Mouse (Mus musculus) layer of hippocampus, postnatal 14 days (tissue): ENCODE measurements around the gene 9430097D07Rik. TPM values are rescaled to one million over a fixed set of nuclear protein-coding genes. Genes with fewer than 3 reads are reported as not detected.

ENCODE experiments used
- DNase-seq, 2 experiments: peaks; one replicate each; pipeline ENCODE4 v3.0.0; 2021 to 2022; ENCODE audit warnings: low spot score in 2 of 2, mixed read lengths in 1 of 2
- total RNA-seq, 2 experiments: library from RNA; stranded (reverse); gene quantifications; 2 replicates each; pipeline ENCODE4 v1.2.3; 2021

The 9430097D07Rik gene
- total RNA-seq, 2 experiments from 2014 or later = 0.44 to 0.93 TPM

GRCm38 (mm10) chr2:32597699-32598098, 22.2 kb upstream of the 9430097D07Rik start:
- DNase-seq = no peak

- no peak for DNase-seq
These were observed 21.8 kb upstream of the 9430097D07Rik start for GRCm38 (mm10) chr2:32597248-32597647.

DNA sequence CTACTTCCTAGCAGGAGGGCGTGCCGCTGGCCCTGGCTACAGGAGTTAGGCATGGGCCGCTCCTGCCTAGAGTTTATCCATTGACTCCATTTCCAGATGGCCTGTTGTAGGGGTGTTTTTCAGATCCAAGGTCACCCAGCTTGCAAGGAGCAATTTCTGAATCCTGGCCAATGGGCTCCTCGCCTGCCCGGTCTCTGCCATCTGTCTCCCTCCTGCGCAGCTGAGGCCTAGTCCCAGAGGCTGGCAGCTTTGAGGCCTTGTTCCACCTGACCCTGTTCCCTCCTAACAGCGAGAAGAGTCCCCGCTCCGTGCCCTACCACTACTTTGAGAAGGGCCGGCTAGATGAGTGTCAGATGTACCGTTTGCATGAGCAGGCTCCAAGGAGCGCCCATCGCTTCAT, 21.2 kb upstream of the 9430097D07Rik start:
- no peak for DNase-seq

- DNase-seq = no peak
These were observed 15.8 kb upstream of the 9430097D07Rik start for GRCm38 (mm10) chr2:32591249-32591648.

DNA sequence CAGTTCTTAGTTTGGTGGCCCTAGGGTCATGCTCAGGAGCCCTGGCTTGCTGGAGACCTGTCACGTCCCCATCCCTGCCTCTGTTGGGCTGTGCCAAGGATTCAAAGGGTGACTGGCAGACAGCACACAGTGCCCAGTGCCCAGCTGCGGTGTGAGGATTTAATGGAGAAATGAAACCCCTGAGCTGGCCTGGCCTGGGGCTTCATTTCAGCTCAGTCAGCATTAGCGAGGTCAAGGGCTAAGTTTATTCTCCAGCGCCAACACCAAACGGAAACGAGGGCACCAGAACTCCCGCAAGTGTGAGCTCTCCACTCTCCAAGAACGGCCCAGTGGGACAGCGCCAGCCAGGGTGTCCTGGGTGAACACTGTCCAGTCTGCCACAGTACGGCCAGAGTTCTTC, 14.7 kb upstream of the 9430097D07Rik start:
- DNase-seq = no peak

- no peak for DNase-seq
These were observed 13.8 kb upstream of the 9430097D07Rik start for GRCm38 (mm10) chr2:32589213-32589795.

DNA sequence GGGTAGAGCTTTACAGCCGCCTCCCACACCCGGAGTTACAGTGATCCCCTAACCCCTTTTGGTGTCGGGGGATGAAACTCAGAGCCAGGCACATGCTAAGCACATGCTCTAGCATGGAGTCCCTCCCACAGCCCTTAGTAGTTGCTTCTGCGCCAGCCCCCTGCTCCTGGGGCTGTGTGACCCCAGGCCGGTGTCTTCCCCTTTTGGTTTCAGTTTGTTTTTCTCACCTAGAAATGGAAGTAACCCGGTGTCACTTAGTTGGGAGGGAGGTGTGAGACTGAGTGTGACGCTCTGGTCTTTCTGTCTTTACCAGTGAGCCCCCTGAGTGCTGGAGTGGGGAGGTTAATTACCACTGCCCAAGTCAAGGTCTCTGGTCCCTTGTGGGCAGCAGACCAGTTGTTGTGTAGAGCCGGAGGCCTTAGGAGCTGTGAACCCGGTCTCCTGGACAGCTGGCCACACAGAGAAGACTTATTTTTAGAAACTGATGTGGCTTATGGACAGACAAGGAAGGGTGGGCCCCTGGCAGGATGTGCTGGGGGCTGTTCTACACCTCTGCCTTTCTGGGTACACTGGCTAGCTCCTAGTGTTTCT, 12.3 kb upstream of the 9430097D07Rik start:
- no peak for DNase-seq

DNA sequence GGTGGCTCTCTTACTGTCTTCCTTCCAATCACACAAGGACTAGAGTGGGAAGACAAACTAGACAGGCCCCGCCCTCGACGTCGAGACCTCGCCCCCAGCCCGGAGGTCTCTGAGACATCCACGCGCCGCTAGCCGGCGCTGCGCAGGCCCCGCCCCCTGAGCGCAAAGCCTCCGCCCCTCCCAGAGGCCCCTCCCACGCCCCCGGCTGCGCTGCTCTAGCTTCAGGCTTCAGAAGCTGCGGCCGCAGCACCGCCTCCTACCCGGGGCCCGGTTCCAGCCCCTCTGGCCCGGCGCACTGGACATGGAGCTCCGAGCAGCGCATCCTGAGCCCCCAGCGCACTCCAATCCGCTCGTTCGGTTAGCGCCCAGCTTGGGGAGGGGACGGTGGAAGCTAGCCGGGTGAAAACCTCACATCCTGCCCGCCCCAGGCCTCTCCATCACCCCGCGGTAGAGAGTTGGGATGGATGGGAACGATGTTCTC, 11.4 kb upstream of the 9430097D07Rik start, which contains the start of gene St6galnac4:
Gene St6galnac4 (plus strand): TSS at position 225 of the 481 bp plus-strand sequence.
- peak; percentile 82 to 89 for DNase-seq

- no peak for DNase-seq
These were observed 9.7 kb upstream of the 9430097D07Rik start for GRCm38 (mm10) chr2:32585149-32585714.

- DNase-seq = peak; percentile 83 to 90
These were observed 7.6 kb upstream of the 9430097D07Rik start for GRCm38 (mm10) chr2:32582830-32583799.

- DNase-seq = peak; percentile 72 to 76
These were observed 6.1 kb upstream of the 9430097D07Rik start for GRCm38 (mm10) chr2:32581450-32582095.

DNA sequence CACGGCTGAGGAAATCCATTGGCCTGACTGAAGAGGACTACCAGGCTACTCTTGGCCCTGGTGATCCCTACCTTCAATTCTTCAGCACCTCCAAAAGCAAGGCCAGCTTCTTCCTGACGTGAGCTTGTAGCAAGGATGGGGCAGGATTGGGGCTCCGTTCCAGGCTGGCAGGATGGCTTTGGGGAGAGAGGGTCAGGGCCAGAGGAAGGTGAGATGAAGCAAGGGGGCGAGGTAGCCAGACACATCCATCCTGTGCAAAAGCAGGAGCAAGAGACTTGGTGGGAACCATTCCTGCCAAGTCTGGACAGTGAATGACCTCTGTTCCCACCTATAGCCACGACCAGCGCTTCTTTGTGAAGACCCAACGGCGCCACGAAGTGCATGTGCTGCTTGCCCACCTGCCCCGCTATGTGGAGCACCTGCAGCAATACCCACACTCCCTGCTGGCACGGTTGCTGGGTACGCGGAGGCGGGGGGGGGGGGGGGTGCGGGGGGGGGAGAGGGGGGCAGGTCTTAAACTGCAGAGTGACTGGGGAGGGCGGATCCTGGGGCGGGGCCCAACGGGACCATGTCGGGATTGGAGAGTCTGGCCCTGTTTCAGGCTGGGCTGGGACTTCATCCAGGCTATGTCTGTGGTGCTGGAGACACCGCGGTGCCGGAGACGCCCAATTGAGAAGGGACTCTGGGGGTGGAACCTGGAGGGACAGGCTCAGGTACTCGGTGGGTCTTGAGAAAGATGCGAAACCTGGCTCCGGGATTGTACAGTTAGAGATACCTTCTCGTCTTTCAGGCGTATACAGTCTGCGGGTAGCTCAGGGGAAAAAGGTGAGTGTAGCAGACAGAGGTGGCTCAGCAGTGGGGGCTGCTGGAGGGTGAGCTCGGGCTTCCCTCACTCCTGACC, 2.9 kb upstream of the 9430097D07Rik start:
- no peak for DNase-seq

GRCm38 (mm10) chr2:32576532-32576931, 1.0 kb upstream of the 9430097D07Rik start:
- no peak for DNase-seq

GRCm38 (mm10) chr2:32574901-32575585, 441 bp downstream of the 9430097D07Rik start:
- DNase-seq = peak; percentile 67 to 74

DNA sequence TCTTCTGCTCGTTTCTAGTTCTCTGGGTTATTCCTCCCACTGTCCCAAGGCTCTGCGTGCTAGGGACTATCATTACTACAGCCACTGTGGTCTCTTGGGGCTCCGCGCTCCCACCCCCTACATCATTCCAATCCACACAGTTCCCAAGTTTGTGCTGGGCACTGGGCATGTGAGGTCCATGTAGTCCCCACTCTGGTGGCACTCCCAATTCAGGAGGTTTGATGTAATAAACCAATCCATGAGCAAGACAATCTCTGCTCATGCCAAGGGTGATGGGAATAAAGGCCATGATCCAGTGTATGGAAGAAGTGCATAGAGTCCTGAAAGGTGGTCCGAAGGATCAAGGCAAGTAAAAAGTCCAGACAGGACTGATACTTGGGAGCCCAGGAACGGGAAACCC, 987 bp downstream of the 9430097D07Rik start, which contains the start of gene Pip5kl1:
Gene Pip5kl1 (plus strand): TSS at position 301 of the 400 bp plus-strand sequence.
- no peak for DNase-seq

DNA sequence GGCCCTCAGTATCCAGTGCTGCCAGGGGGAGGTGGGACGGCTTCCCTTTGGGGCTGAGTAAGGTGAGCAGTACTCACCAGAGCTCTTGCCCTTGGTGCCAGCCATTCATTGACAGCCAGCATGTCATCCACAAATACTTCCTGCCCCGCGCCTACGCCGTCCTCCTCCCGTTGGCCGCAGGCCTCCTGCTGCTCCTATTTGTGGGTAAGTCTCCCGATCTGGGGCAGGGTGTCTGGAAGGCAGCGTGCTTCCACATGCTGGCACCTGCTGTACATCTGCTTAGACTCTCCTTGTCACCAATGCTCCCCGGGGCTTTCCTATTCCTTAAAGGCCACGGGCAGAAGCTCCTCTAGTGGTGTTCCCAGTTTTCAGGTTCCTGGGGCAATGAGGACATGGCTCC, 3.3 kb downstream of the 9430097D07Rik start:
- DNase-seq = no peak

DNA sequence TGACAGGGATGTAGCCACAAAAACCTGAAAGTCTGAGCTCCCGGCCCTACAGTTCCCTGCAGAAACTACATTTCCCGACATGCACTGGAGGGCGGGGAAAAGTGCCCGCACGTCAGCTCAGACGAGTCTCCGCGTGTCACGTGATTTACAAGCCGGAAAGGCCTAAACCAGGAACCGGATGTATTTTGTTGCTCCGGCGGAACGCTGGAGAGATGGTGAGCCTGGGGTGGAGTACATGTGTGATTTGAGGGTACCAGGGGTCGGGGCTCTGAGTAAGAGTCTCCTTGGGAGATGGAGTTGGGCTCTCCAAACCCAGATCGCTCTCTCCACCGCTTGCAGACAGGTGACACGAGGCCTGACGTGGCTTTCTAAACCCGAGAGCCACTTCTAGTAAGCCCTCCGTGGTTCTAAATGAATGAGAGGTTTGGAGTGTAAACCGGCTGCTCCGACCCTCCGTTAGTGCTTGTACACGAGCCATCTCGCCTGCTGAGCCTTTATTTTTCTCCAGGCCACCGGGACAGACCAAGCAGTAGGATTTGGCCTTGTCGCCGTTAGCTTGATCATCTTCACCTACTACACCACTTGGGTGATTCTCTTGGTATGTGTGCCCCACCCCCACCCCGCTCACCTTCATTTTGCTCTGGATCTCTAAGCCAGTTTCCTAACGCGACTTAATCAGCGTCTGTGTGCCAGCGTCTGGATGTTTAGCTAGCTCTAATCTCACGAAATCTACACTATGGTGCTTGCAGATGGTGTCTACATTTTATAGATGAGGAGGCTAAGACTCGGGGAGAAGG, 4.6 kb downstream of the 9430097D07Rik start, which contains the start of gene Dpm2:
Gene Dpm2 (plus strand): TSS at position 161 of the 797 bp plus-strand sequence.
- peak; percentile 89 to 95 for DNase-seq

DNA sequence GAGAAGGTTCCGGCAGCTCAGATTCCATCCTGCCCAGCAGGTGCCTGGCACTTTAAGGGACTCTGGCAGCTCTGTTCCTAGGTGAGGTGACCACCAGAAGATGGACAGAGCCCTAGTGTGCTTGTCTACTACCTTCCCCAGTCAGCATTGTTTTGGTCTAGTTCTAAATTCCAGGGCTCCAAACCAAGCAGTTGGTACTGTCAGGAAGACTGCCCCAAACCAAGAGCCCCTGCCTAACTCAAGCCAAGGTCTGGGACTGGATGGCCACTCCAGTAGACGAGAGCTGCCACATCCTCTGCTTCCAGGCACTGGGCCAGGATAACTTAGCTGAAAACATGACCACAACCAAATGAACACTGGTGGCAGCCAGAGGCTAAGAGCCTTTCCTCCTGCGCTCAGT, 6.5 kb downstream of the 9430097D07Rik start:
- no peak for DNase-seq
